Mouse (Mus musculus) urinary bladder, postnatal 36 days (tissue): ENCODE data around the gene Wdr11.

Source experiments
- DNase-seq, 2 experiments: peaks; one replicate each; pipeline ENCODE4 v3.0.0; 2022; ENCODE audit warnings: low spot score in 2 of 2, mixed read lengths in 1 of 2

Wdr11 gene

DNA sequence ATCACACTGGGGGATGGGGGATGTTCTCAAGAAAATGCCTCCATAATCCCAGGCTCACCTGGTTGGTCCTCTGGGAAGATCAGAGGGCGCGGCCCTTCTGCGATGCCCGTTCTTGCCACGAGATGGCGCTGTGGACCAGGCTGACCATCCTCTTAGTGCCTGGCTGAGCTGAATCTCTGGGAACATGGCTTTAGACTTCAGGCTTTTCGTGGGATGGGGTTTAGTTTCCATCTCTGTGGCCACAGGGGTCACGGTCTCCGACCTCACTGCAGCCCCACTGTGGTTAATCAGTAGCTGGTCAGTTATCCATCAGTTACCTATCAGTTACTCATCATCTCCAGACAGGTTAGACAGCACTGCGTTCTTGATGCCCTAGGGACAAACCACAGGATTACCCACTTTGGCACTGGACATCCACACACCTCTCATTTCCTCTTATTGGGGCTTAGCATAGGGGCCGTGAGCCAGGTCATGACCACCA lies 62.2 kb downstream of the Wdr11 start:
- peak; percentile 75 to 82 for DNase-seq

DNA sequence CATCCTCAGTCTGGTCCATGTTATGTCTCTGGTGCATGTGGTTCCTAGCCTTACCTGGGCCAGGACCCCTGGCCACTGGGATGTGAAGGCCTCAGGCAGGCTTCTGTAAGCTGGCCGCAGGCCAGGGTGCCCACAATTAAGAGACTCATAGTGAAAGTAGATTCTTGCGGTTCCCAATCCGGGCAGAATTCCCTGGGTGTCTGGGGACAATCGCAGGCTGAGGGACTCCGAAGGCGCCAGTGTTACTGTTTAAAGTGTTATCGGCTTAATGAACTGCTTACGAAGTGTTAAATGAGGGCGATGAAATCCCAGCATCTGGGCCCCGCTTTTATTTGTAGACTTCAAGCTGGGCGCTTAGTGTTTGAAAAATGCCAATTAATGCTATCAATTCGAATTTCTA lies 63.3 kb downstream of the Wdr11 start:
- DNase-seq: no peak

DNA sequence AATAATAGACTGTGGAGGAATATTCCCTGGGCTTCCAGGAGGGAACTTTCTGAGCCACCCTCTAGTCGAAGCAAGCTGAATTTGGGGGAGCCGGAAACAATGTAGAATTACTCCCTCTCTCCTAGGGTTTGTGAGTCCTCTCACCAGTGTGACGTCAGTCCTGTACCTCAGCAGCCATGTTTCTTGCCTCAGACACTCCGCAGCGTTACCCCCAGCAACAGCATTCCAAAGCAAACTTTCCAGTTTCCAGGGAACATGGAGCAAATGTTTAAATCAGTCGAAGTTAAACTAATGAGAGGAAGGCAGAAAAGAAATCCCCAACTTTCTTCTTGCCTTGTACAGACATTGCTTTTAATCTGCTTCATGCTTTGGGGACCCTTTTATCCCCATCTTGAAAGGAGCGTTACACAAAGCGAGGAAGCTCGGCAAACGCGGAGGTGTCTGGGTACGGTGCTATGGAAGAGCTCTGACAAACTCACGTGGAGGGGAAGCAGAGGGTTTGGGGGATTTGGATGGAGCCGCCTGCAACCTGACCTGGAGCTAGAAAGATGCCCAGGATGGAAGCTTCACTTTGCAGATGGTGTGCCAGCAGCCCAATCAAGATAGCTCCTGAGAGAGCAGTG lies 64.1 kb downstream of the Wdr11 start:
- no peak for DNase-seq

DNA sequence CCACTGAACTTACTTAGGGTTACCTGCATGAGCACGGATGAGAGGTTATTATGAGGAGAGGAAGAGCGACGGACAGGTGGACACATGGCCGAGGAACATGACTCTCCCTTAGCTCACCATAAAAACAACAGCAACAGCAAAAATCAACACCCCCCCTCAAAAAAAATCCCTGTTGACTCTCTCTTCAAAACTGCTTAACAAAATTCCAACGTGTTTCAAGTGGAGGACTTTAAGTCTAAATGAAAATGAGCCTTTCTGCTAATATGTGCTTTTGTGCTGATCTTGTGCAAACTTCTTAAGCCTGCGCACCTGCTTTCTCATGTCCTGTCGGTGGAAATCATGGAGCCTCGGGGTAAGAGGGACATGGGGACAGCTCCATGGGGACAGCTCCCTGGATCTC lies 66.2 kb downstream of the Wdr11 start:
- DNase-seq: no peak

DNA sequence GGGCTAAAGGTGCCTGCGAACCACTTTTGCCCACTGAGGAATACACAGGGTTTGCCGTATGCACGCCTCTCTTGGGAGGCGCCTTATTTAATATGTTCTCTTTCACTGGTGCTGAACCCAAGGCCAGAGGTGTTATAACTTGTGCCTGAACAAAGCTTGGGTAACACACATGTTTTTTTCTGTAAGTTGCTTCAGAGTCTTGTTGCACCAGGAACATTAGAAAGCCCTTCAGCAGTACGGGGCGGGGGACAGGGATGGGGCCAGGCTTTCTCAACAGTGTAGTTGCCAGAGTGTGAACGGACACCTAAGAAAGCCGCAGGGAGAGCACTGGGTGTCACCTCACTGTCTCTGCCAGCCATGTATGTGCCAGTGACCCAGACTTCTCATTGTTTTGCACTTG lies 68.1 kb downstream of the Wdr11 start:
- no peak for DNase-seq

DNA sequence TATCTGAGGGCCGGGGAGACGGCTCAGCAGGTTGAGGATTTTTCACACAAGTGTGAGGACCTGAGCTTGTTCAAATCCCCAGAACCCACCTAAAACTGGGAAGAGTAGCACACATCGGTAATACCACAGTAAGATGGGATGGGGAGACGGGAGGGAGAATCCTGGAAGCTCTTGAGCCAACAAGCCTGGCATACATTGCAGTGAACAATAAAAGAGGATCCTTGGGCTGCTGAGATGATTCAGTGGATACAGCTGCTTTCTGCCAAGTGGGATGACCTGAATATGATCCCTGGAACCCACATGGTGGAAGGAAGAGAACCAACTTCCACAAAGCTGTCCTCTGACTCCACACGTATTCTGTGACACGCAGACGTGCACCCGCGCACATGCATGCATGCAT lies 68.9 kb downstream of the Wdr11 start:
- DNase-seq: no peak

DNA sequence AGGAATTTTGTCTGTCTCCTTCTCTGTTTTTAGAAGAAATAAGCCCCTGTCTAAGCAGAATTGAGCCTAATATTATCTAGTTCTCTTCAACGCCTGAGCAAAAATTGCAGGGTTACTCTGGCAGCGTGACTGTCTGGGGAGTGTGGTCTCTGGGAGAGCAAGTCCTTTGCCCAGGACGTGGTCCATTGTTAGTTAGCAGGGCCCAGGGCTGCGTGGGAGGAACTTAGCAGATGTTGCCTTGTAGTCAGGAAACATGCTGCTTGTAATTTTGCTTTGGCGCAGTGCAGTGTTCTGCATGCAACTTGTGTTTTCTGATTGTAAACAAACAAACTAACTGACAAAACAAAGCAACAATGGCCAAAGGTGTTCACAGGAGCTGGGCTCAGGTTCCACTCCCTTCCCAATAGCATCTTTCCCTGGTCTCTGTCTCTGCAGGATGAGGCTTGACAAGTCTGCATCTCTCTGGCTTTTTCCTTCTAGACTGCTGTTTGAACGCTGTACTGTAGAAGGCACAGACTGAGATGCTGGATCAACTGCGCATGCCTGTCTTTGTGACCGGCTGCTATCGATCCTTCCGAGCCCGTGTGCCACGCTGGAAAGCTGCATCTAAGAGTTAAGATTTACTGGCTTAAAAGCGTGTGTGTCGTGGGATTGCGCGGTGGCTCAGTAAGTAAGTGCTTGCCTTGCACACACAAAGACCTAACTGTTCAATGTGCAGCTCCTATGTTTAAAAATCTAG lies 70.6 kb downstream of the Wdr11 start:
- no peak for DNase-seq

DNA sequence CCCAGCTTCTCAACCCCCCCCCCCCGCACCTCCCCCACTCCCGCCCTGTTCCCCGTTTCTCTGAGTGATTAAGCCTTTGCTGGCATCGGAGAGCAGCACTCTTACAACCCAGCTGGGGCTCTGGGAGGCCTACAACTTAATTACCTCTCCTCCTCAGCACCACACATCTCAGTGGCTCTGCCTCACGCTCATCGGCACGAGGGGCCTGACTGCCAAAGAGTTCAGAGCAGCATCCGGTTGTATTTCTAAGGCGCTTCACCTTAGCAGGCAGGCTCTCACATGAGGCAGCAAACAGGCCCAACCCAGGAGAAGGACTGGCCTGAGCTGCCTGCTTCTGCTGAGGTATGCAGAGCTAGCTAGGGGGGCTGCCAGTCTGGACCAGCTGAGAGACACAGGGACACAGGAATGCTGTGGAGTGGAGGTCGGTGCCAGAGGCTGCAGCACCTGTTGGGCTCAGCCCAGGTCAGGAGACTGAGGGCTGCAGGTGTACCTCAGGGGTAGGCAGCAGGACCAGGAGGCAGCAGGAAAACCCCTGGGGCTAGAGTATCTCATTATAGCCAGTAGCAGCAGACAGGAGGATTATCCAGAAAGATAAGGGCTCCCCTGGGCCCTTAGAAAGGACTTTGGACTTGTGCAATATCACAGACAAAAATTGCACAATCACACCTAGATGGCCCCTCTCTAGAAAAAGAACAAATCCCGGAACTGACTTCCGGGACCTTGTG lies 72.3 kb downstream of the Wdr11 start:
- DNase-seq: no peak

DNA sequence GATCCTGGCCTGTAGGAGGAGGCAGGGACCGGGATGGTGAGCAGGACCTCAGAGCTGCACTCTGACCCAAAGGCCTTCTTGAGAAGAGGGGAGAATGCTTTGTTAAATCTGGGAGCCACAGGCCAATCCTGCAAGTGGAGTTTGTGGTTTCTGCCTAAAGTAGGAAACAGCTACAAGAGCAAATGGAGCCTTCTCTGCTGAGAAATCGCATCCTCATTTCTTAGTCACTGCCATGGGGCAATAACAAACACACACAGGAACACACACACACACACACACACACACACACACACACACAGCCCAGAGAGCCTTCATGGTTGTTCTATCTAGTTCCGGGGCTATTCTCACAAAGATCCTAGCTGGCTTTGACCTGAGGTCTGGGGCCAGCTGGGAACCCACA lies 73.7 kb downstream of the Wdr11 start:
- no peak for DNase-seq

DNA sequence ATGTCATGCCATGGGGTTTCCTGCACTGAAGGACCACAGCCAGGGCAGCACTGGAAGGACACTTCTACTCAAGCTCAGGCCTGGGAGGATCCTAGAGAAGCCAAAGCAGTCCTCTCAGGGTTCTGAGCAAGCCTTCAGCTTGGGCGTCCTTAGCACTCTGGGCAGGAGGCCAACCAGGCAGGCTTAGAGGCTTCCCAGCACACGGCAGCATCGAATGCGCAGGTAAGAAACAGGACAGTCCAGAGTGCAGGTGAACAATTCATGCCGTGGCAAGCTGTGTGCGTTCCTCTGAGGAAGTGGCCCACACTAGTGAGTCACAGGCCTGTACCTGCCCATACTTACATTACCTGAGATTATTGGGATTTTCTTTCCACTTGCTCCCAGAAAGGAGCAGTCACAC lies 74.3 kb downstream of the Wdr11 start:
- peak; percentile 64 to 75 for DNase-seq

DNA sequence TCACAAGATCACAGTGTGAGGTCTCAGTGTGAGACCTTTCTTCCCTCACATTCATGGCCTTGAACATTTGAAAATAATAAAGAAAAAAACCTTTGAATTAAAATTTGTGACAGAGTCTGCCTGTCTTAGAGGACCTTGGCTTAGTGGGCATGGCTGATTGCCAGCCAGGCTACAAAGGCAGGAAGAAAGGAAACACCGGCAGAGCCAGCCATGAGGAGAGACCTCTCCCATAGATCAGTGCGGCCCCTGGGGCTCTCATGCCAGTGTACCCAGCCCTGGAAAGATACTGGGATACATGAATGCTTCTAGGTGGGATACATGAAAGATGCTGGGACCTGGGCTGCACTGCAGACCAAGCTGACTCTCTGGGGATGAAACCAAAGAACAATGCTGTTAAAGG lies 74.9 kb downstream of the Wdr11 start:
- DNase-seq: no peak

DNA sequence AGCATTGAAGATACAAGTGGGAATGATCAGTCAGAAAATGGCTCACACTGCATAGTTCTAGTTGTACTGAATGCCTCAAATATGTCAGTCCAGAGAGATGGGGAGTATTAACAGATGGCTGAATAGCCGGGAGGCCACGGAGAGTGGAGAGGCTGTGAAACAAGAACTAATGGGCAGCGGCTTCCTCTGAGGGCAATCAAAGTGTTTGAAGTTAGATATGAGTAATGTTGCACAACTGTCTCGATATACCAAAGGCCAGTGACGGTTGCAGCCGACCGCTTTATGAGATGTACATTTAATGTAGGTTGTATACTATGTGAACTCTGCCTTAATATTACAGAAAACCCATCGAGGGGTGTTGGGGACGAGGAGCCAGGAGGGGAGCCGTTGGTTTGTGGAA lies 78.6 kb downstream of the Wdr11 start:
- DNase-seq: no peak

DNA sequence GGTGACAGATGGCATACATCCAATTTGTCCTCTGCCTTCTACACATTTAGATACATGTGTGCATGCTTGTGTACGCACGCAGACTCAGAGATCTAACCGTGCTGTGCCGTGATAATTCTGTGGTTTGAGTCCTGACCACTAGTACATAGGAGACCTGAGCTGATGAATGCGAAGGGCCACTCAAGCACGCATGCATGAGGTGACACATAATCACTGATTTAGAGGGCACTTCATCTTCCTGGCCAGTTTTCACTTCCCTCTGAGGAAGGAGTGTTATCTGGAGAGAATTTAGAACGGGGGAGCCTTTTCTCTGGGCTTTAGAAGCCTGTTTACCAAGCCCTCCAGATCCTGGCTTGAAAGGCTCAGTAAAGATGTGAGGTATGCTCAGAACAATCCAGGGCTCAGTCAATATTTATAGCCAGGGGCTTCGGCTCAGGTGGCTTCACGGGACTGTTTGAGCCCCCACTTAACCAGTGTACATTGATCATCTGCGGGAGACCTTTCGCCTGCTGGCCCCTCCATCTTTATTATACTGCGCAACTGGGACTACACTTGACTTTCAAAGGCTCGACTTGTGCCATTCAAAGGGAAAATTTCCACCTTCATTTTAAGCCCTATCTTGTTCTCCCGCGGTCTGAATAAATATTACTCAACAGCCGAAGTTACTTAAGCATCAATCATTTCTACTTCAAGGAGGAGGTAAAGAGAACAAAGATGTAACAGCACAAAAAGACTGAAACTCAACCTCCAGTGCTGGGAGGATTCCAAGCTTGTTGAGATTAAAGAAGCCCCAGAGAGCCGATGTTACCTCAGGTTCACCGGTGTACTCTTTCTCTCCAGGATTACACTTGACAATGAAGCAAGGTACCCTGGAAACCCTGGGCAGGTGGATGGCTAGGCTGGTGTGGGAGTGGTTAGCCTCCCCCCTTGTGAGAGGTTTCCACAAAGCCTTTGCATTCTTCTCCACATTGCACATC lies 80.3 kb downstream of the Wdr11 start:
- no peak for DNase-seq

DNA sequence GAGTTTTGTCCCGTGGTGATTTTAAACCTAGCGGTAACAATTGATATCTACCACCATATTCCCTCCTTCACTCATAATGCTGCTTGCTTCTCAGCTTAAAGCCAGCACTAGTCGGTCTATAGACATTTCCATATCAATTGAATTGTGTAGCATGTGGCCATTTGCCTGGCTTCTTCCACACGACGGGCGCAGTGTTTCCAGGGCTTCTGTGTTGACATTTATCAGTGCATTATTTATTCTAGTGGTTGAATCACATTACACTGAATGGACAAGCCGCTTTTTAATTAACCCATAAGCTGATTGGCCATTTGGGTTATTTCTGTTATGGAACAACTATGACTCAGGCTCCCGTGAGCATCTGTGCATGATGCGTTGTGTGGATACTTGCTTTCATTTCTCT lies 82.1 kb downstream of the Wdr11 start:
- DNase-seq: no peak

DNA sequence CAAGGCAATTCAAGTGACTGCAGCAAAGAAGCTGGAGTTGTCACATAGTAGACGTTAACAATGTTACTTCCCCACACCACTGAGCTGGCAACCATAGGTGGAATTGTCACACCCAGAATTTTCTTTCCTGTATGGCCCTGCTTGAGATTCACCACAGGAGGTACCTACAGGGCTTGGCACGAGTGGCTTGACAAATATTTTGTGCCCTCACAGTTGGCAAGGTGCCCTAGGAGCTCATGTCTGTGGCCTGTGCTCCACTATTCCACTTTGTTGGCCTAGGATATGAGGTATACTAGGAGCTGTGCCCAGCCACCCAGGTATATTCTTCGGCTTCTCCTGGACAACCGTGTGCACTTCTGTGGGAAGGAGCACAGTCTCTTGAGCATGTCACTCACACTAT lies 82.9 kb downstream of the Wdr11 start:
- DNase-seq: no peak

DNA sequence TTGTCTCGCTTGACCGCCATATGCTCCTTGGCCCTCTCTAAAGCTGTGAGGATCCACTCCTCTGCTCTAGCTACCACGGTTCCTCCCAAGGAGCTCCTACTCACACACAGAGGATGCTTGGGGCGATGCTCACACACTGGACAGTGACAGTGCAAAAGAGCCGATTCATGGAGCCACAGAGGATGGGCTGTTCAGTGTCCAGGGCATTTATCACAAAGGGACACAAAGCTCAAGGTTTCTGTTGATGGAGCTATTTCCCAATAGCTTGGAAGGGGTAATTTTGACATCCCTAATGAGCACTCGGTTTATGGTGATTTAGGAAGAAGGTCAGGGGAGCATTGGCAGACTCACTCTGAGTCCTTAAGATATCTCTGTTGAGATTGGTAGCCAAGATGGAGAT lies 84.2 kb downstream of the Wdr11 start:
- DNase-seq: no peak

DNA sequence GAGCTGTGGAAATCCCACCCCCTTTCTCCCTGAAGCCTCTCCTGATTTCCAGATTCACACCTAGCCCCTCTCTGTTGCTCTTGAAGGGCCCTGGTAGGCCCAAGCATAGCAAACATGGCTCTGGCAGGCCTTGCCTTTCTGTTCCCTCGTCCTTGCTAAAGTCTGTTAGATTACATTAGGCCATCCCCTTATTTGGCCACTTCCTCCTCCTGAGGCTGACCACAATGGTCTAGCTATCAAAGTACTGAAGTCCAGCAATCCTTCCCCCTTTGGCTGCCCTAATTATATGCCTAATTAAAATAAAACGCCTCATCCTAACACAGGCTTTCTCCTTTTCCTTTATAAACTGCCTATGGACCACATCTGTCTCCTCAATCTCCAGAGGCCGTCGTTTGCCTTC lies 85.5 kb downstream of the Wdr11 start:
- no peak for DNase-seq

DNA sequence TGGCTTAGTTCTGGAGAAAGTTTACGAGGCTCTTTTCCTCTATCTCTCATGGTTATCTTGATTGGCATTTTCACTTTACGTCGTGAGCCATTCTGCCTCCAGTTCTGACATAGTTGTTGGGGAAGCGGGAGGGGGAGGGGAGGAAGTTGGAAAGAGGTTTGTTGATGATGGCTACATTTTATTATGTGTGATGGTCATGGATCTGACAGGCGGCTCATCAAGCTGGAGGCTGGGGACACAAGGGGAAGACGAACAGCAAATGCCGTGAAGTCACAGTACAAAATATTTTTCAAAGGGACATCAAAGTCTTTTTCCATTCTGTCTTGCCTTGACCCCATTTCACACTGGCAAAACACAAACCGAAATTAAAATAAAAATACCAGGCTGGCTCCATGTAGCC lies 86.8 kb downstream of the Wdr11 start:
- DNase-seq: no peak

DNA sequence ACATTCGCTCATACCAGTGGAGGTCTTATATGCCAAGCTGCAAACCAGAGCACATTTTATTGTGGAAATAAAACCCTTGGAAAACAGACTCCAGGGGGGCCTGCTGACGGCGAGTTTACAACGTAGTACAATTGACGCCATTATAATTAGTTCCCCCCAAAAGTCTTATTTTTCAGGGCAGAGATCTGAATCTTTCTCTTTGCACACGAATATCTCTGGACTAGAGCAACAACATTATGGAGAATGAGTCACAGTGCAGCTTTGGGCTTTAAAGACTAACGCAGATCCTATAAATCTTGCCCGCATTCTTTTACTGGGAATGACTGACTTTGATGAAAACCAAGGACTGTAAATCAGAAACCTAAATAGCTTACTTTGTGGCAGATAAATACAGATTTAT lies 87.3 kb downstream of the Wdr11 start:
- no peak for DNase-seq

DNA sequence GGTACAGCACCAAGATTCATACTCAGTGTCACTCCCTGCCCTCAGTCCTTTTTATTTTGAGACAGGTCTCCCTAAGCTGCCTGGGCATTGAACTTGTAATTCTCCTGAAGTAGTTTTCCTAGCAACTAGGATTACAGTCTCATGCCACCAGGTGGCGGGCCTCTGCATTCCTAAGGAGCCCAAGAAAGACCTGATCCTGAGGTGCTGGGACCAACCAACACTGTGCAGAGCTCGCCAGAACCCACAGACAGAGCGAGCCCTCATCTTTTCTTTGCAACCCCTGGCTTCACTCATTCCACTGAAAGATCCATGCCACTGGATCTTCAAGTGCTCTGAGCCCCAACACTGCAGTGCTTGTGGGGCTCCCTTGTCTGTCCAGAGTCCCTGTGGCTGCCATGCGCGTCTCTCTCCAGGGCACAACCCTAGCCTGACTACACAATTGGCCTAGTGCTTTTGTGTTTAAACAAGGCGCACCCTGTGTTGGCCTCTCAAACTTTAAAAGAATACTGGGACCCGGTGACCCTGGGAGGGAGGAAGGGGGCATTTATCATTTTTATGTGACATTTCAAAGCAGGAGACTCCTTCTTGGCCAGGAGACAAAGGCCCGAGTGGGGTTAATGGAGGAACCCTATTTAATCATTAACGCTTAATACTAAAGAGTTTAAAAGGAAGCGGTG lies 89.0 kb downstream of the Wdr11 start:
- DNase-seq: peak; percentile 37 to 41

DNA sequence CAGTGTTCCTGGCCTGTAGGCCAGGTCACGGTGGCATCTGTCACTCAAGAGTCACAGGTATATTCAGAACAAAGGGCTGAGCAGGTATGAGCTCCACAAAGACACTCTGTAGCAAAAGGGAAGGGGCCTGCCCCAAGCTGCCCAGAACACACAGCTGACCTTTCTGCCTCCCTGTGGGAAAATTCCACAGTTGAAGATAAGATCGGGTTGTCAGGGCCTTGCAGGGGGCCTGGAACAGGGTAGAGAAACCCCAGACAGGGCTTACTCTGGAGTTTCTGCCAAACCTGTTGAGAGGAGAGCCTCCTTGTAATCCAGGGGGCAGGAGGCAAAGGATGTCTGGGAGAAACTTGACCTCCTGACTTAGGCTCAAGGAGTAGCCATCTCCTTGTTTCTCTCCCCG lies 90.9 kb downstream of the Wdr11 start:
- peak in 1 of 2 experiments; percentile 1 for DNase-seq
